Mouse (Mus musculus): Measurements from ENCODE around the gene Rpp38. TPM values are rescaled to one million over a fixed set of nuclear protein-coding genes. Genes with fewer than 3 reads are reported as not detected.

Rpp38 gene
- total and polyA plus RNA-seq, 3 experiments: 9.9 to 16.6 TPM; not detected in 1

- peak; percentile 80 for TF ChIP-seq NELFE (IDR thresholded peaks at IDR 0.05; ENCODE audit: low read depth, low read length)
- TF ChIP-seq MYB (IDR thresholded peaks at IDR 0.05; ENCODE audit: low read depth, low read length): no peak
- no peak for TF ChIP-seq RCOR1 (IDR thresholded peaks at IDR 0.05; ENCODE audit: low read depth, low read length)
These were observed 3.3 kb upstream of the Rpp38 start, which contains the start of gene Acbd7 (continued) for GRCm38 (mm10) chr2:3335611-3336301.

GRCm38 (mm10) chr2:3333761-3334160 is 1.3 kb upstream of the Rpp38 start:
- no peaks in the 10 kb centered on the region for H3K27me3 ChIP-seq (ENCODE audit: control insufficient read depth in 1 of 2, insufficient read depth in 2 of 2, low read length in 2 of 2)
- H3K27ac ChIP-seq (ENCODE audit: control insufficient read depth, low read depth, low read length): peak overlapping the region; percentile 37; the same call in 1 of the 2 replicates
- H3K9ac ChIP-seq (ENCODE audit: control insufficient read depth, low read depth, low read length, poor library complexity, severe bottlenecking): peak overlapping the region; percentile 46; the same call in 1 of the 2 replicates
- H3K36me3 ChIP-seq (ENCODE audit: control insufficient read depth in 1 of 2, insufficient read depth in 2 of 2, low read length in 2 of 2): peaks cover 0 to 17% of the 10 kb centered on the region in 2 experiments; a peak in 3 of 4 replicates
- H3K4me1 ChIP-seq (ENCODE audit: control insufficient read depth in 1 of 2, insufficient read depth in 2 of 2, low read length in 2 of 2): peaks cover 3 to 15% of the 10 kb centered on the region in 2 experiments; a peak in 3 of 4 replicates
- H3K4me3 ChIP-seq (ENCODE audit: control insufficient read depth in 1 of 2, insufficient read depth in 1 of 2, low read depth in 2 of 2, low read length in 2 of 2): peak overlapping the region; percentile 37 to 73
- peak; percentile 45 for DNase-seq (ENCODE audit: low read depth, low spot score)
- H3K79me2 ChIP-seq (ENCODE audit: control insufficient read depth, insufficient read depth, low read length, poor library complexity): peaks cover 21% of the 10 kb centered on the region
- TF ChIP-seq CHD1 (IDR thresholded peaks at IDR 0.05; ENCODE audit: low read depth, low read length): no peak
- TF ChIP-seq ETS1 (IDR thresholded peaks at IDR 0.05; ENCODE audit: low read depth, low read length): 0 out of 2 replicates have a peak, but pooled peaks have one; percentile 15
- no peak for TF ChIP-seq SIN3A (IDR thresholded peaks at IDR 0.05; ENCODE audit: low read length)
- no peaks in the 10 kb centered on the region for H3K9me3 ChIP-seq (replicated peaks; ENCODE audit: insufficient read depth, low read length)

- peak; percentile 87 for DNase-seq (ENCODE audit: low read depth, low spot score)
- Histone ChIP-seq H3K27me3 (ENCODE audit: control insufficient read depth in 1 of 2, insufficient read depth in 2 of 2, low read length in 2 of 2) (no peaks in the 10 kb centered on the region), H3K27ac (ENCODE audit: control insufficient read depth, low read depth, low read length) (peak overlapping the region; percentile 82), H3K9me3 (replicated peaks; ENCODE audit: insufficient read depth, low read length) (no peaks in the 10 kb centered on the region), H3K36me3 (ENCODE audit: control insufficient read depth in 1 of 2, insufficient read depth in 2 of 2, low read length in 2 of 2) (peaks cover 0 to 17% of the 10 kb centered on the region in 2 experiments), H3K79me2 (ENCODE audit: control insufficient read depth, insufficient read depth, low read length, poor library complexity) (peaks cover 21% of the 10 kb centered on the region), H3K4me3 (ENCODE audit: control insufficient read depth in 1 of 2, insufficient read depth in 1 of 2, low read depth in 2 of 2, low read length in 2 of 2) (peak overlapping the region; percentile 82 to 89), H3K9ac (ENCODE audit: control insufficient read depth, low read depth, low read length, poor library complexity, severe bottlenecking) (peak overlapping the region; percentile 96), H3K4me1 (ENCODE audit: control insufficient read depth in 1 of 2, insufficient read depth in 2 of 2, low read length in 2 of 2) (peaks cover 3 to 8% of the 10 kb centered on the region in 2 experiments; a peak in 3 of 4 replicates)
- TF ChIP-seq POLR2AphosphoS5 (IDR thresholded peaks at IDR 0.05; ENCODE audit: borderline replicate concordance, low read depth, low read length) (no peak), ETS1 (IDR thresholded peaks at IDR 0.05; ENCODE audit: low read depth, low read length) (no peak), TBP (IDR thresholded peaks at IDR 0.05; ENCODE audit: low read depth, low read length) (no peak), CTCF (IDR thresholded peaks at IDR 0.05 in 2 of 3, conservative IDR thresholded peaks at IDR 0.05 in 1 of 3; ENCODE audit: control insufficient read depth in 1 of 3, insufficient read depth in 1 of 3, low read depth in 2 of 3, low read length in 3 of 3, poor library complexity in 1 of 3, severe bottlenecking in 1 of 3) (no peak), USF1 (IDR thresholded peaks at IDR 0.05; ENCODE audit: low read depth, low read length) (no peak), RCOR1 (IDR thresholded peaks at IDR 0.05; ENCODE audit: low read depth, low read length) (0 out of 2 replicates have a peak, but pooled peaks have one; percentile 3), MEF2A (IDR thresholded peaks at IDR 0.05; ENCODE audit: extremely low read depth, insufficient replicate concordance, low read depth, low read length, poor library complexity, severe bottlenecking) (no peak), POLR2AphosphoS2 (IDR thresholded peaks at IDR 0.05; ENCODE audit: low read length) (no peak), USF2 (IDR thresholded peaks at IDR 0.05; ENCODE audit: borderline replicate concordance in 1 of 2, insufficient read depth in 1 of 2, low read depth in 1 of 2, low read length in 2 of 2) (no peak), POLR2A (IDR thresholded peaks at IDR 0.05; ENCODE audit: control insufficient read depth in 1 of 2, insufficient read depth in 1 of 2, low read depth in 1 of 2, low read length in 2 of 2, poor library complexity in 1 of 2) (peak in 1 of 2 experiments; percentile 60; a peak in 2 of 4 replicates), GABPA (IDR thresholded peaks at IDR 0.05; ENCODE audit: low read depth, low read length) (no peak), ZNF384 (IDR thresholded peaks at IDR 0.05; ENCODE audit: low read depth, low read length) (no peak), ZMIZ1 (IDR thresholded peaks at IDR 0.05; ENCODE audit: low read depth, low read length) (peak; percentile 63; the same call in 1 of the 2 replicates), E2F4 (IDR thresholded peaks at IDR 0.05; ENCODE audit: borderline replicate concordance, low read depth, low read length) (no peak), MXI1 (IDR thresholded peaks at IDR 0.05; ENCODE audit: low read depth, low read length) (no peak), MYB (IDR thresholded peaks at IDR 0.05; ENCODE audit: low read depth, low read length) (no peak), TAL1 (IDR thresholded peaks at IDR 0.05; ENCODE audit: low read length) (peak; percentile 22), ZC3H11A (IDR thresholded peaks at IDR 0.05; ENCODE audit: low read depth, low read length) (no peak), MYC (IDR thresholded peaks at IDR 0.05; ENCODE audit: low read depth, low read length) (no peak), SIN3A (IDR thresholded peaks at IDR 0.05; ENCODE audit: low read length) (no peak), CHD2 (IDR thresholded peaks at IDR 0.05; ENCODE audit: low read length) (no peak)
These were observed 387 bp downstream of the Rpp38 start for GRCm38 (mm10) chr2:3332056-3332455.
